Comparison of ENCODE assay signal across 14 mouse cellular contexts in the genomic region with DNA sequence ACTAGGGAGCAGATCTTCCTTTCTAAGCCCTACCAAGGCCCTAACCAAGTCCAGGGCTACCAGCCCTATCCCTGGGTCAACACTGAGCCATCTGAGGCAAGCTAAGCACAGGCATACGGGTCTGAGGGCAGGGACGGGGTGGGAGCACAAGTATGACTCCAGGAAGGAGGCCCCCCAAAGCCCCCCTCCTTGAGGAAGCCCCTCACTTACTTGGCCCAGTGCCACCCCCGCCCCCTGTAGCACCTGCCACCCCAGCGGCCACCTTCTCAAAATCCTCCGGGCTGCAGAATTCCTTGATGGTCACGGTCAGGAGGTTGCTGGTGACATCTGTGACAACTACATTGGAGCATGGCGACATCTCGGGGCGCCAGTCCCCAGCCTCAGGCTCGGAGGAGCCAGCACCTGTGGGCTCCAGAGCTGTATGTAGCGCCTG. TPM values are rescaled to one million over a fixed set of nuclear protein-coding genes. Genes with fewer than 3 reads are reported as not detected.
DNase-seq lines count a peak whose midpoint lies in the region; ATAC-seq lines count a peak whose summit lies in the region.
"Had no signal": no experiment of that assay in that cellular context is flagged by ENCODE, and none has a peak within 500 bp of the region (broad histone marks: within the 10 kb centered on the region; RNA-seq: fewer than 3 reads in every experiment).

No protein-coding gene starts in this region.

- peaks cover 55% of the 10 kb centered on the region for H3K36me3 ChIP-seq in neural tube, embryonic 12.5 days
- peaks cover 63% of the 10 kb centered on the region for H3K36me3 ChIP-seq in limb, embryonic 15.5 days
- peaks cover 32% of the 10 kb centered on the region for H3K36me3 ChIP-seq in neural tube, embryonic 15.5 days

- no peak overlapping the region for H3K4me3 ChIP-seq in neural tube, embryonic 12.5 days
- H3K4me3 ChIP-seq in limb, embryonic 15.5 days: no peak overlapping the region
- no peak overlapping the region for H3K4me3 ChIP-seq in neural tube, embryonic 15.5 days (replicated peaks)
- H3K4me3 ChIP-seq: liver, embryonic 12.5 days had no signal

- peak; percentile 18 for DNase-seq in gastrocnemius, postnatal 10 days
- no peak for DNase-seq in gastrocnemius, adult 18-20 months (ENCODE audit: low spot score)
- DNase-seq in neural tube, embryonic 10.5 days (ENCODE audit: extremely low spot score, low spot score): no peak
- no peak for DNase-seq in B cell, adult 2 months
- DNase-seq: adrenal gland, adult 8-10 months; spleen, adult 18-20 months had no signal

- H3K4me1 ChIP-seq in neural tube, embryonic 12.5 days: peaks cover 68% of the 10 kb centered on the region
- peaks cover 84% of the 10 kb centered on the region for H3K4me1 ChIP-seq in limb, embryonic 15.5 days
- peaks cover 90% of the 10 kb centered on the region for H3K4me1 ChIP-seq in neural tube, embryonic 15.5 days

- no peak overlapping the region for H3K27ac ChIP-seq in neural tube, embryonic 12.5 days
- H3K27ac ChIP-seq in limb, embryonic 15.5 days: 0 out of 2 replicates have a peak overlapping the region, but pooled peaks have one; percentile 22
- H3K27ac ChIP-seq in neural tube, embryonic 15.5 days (replicated peaks): no peak overlapping the region; the same call in 1 of the 2 replicates
- H3K27ac ChIP-seq: liver, embryonic 12.5 days had no signal

- H3K9me3 ChIP-seq in neural tube, embryonic 12.5 days: no peaks in the 10 kb centered on the region
- no peaks in the 10 kb centered on the region for H3K9me3 ChIP-seq in limb, embryonic 15.5 days
- H3K9me3 ChIP-seq in neural tube, embryonic 15.5 days (replicated peaks): no peaks in the 10 kb centered on the region
- H3K9me3 ChIP-seq: liver, embryonic 12.5 days had no signal

- 92% methylated on average over 11 of the region's 11 CpGs for WGBS in neural tube, embryonic 12.5 days
- WGBS in limb, embryonic 15.5 days: 83% methylated on average over 11 of the region's 11 CpGs
- 75% methylated on average over 11 of the region's 11 CpGs for WGBS in neural tube, embryonic 15.5 days

- no peak for ATAC-seq in neural tube, embryonic 12.5 days (ENCODE audit: low FRiP score, low read depth)
- ATAC-seq in limb, embryonic 15.5 days (ENCODE audit: insufficient number of reproducible peaks, low FRiP score, low TSS enrichment, low read depth): no peak
- no peak for ATAC-seq in neural tube, embryonic 15.5 days (ENCODE audit: low FRiP score)
- ATAC-seq in activated CD4-positive, CD25-positive, alpha-beta regulatory T cell, adult 4 months: no peak
- ATAC-seq: liver, embryonic 12.5 days had no signal

- H3K4me2 ChIP-seq in neural tube, embryonic 12.5 days (replicated peaks): peak overlapping the region; percentile 49; the same call in 1 of the 2 replicates
- no peak overlapping the region for H3K4me2 ChIP-seq in limb, embryonic 15.5 days
- no peak overlapping the region; the same call in 1 of the 2 replicates for H3K4me2 ChIP-seq in neural tube, embryonic 15.5 days

- H3K9ac ChIP-seq in neural tube, embryonic 12.5 days: peak overlapping the region; percentile 17; the same call in 1 of the 2 replicates
- H3K9ac ChIP-seq in limb, embryonic 15.5 days: no peak overlapping the region
- H3K9ac ChIP-seq in neural tube, embryonic 15.5 days (replicated peaks): peak overlapping the region; percentile 17; the same call in 1 of the 2 replicates
- H3K9ac ChIP-seq: liver, embryonic 12.5 days had no signal

- no peaks in the 10 kb centered on the region for H3K27me3 ChIP-seq in neural tube, embryonic 12.5 days (replicated peaks)
- H3K27me3 ChIP-seq in limb, embryonic 15.5 days: no peaks in the 10 kb centered on the region
- no peaks in the 10 kb centered on the region for H3K27me3 ChIP-seq in neural tube, embryonic 15.5 days (replicated peaks)
- H3K27me3 ChIP-seq: liver, embryonic 12.5 days had no signal

RNA-seq across cellular contexts. Expression of a gene that starts 6.2 kb away (rescaled TPM):
- total RNA-seq in gastrocnemius, postnatal 10 days (2021): 1 to 10 TPM; 1.0 to 2.5 TPM
- under 1 TPM in 1 of 2 experiments, not detected in 1; 0.55 TPM for total RNA-seq in gastrocnemius, adult 18-20 months (2021)
- polyA plus RNA-seq in neural tube, embryonic 12.5 days (2016; fragmentation: Nextera tagmentation; extraction: Ambion mirVana): 0.31 and 1.0 TPM in 2 replicates
- polyA plus RNA-seq in limb, embryonic 15.5 days (2015; fragmentation: Nextera tagmentation; extraction: Ambion mirVana): 0.32 TPM in 1 of 2 replicates, not detected in the other
- polyA plus RNA-seq in neural tube, embryonic 15.5 days (2015; fragmentation: Nextera tagmentation; extraction: Ambion mirVana): 0.42 and 0.72 TPM in 2 replicates
- polyA plus RNA-seq in activated CD4-positive, CD25-positive, alpha-beta regulatory T cell, adult 4 months (2017; shearing (Covaris generic)): not detected
- total RNA-seq: monocyte, adult 5-6 weeks had no signal
- polyA plus RNA-seq: heart, embryonic 14.5 days; intestine, embryonic 14.5 days; liver, embryonic 12.5 days had no signal

RNA-seq across cellular contexts. Expression of a gene that starts 6.7 kb away (rescaled TPM):
- 10 to 100 TPM; 28.2 to 38.1 TPM for total RNA-seq in gastrocnemius, postnatal 10 days (2021)
- total RNA-seq in gastrocnemius, adult 18-20 months (2021): 1 to 10 TPM; 7.0 to 7.8 TPM
- 32.8 and 36.6 TPM in 2 replicates for polyA plus RNA-seq in neural tube, embryonic 12.5 days (2016; fragmentation: Nextera tagmentation; extraction: Ambion mirVana)
- 83.7 and 89.1 TPM in 2 replicates for polyA plus RNA-seq in limb, embryonic 15.5 days (2015; fragmentation: Nextera tagmentation; extraction: Ambion mirVana)
- polyA plus RNA-seq in neural tube, embryonic 15.5 days (2015; fragmentation: Nextera tagmentation; extraction: Ambion mirVana): 53.1 and 64.3 TPM in 2 replicates
- polyA plus RNA-seq in activated CD4-positive, CD25-positive, alpha-beta regulatory T cell, adult 4 months (2017; shearing (Covaris generic)): 10 to 100 TPM in 1 of 2 experiments, 1 to 10 TPM in 1; 8.4 to 15.1 TPM

RNA-seq across cellular contexts. Expression of a gene that starts 23.2 kb away (rescaled TPM):
- 1 to 10 TPM; 4.2 to 5.1 TPM for total RNA-seq in gastrocnemius, postnatal 10 days (2021)
- total RNA-seq in gastrocnemius, adult 18-20 months (2021): under 1 TPM; 0.50 to 0.76 TPM
- polyA plus RNA-seq in neural tube, embryonic 12.5 days (2016; fragmentation: Nextera tagmentation; extraction: Ambion mirVana): 13.2 and 13.6 TPM in 2 replicates
- 5.4 and 6.5 TPM in 2 replicates for polyA plus RNA-seq in limb, embryonic 15.5 days (2015; fragmentation: Nextera tagmentation; extraction: Ambion mirVana)
- polyA plus RNA-seq in neural tube, embryonic 15.5 days (2015; fragmentation: Nextera tagmentation; extraction: Ambion mirVana): 39.9 and 49.0 TPM in 2 replicates
- polyA plus RNA-seq in activated CD4-positive, CD25-positive, alpha-beta regulatory T cell, adult 4 months (2017; shearing (Covaris generic)): under 1 TPM; 0.09 to 0.11 TPM
- total RNA-seq: monocyte, adult 5-6 weeks had no signal

RNA-seq across cellular contexts. Expression of a gene that starts 50.1 kb away (rescaled TPM):
- 10 to 100 TPM; 10.4 to 12.6 TPM for total RNA-seq in gastrocnemius, postnatal 10 days (2021)
- 1 to 10 TPM; 5.7 to 6.5 TPM for total RNA-seq in gastrocnemius, adult 18-20 months (2021)
- 73.1 and 79.2 TPM in 2 replicates for polyA plus RNA-seq in neural tube, embryonic 12.5 days (2016; fragmentation: Nextera tagmentation; extraction: Ambion mirVana)
- 67.1 and 70.2 TPM in 2 replicates for polyA plus RNA-seq in limb, embryonic 15.5 days (2015; fragmentation: Nextera tagmentation; extraction: Ambion mirVana)
- polyA plus RNA-seq in neural tube, embryonic 15.5 days (2015; fragmentation: Nextera tagmentation; extraction: Ambion mirVana): 58.4 and 63.7 TPM in 2 replicates
- polyA plus RNA-seq in activated CD4-positive, CD25-positive, alpha-beta regulatory T cell, adult 4 months (2017; shearing (Covaris generic)): 1 to 10 TPM; 5.3 to 6.9 TPM
